ENCODE assay signal across 12 mouse cellular contexts in genomic region chr5:131113850-131114470, GRCm38 (mm10).
DNase-seq lines count a peak whose midpoint lies in the region; ATAC-seq lines count a peak whose summit lies in the region.
"Had no signal": no experiment of that assay in that cellular context is flagged by ENCODE, and none has a peak within 500 bp of the region (broad histone marks: within the 10 kb centered on the region; RNA-seq: fewer than 3 reads in every experiment).

No protein-coding gene starts in this region.

- no peak for ATAC-seq in megakaryocyte progenitor cell, adult 5-6 weeks (replicated peaks; ENCODE audit: poor library complexity)
- ATAC-seq: midbrain, embryonic 16.5 days had no signal

- DNase-seq in embryo, embryonic 10 days (ENCODE audit: low spot score): peak; percentile 6
- no peak for DNase-seq in embryo, embryonic 9.5 days (ENCODE audit: extremely low spot score)
- DNase-seq in layer of hippocampus, adult 11-12 months (ENCODE audit: low spot score): peak; percentile 45
- no peak for DNase-seq in layer of hippocampus, postnatal 25 days (ENCODE audit: extremely low spot score in 1 of 2, low spot score in 1 of 2)
- peak; percentile 31 to 38 for DNase-seq in layer of hippocampus, postnatal 36 days
- DNase-seq in right cerebral cortex, postnatal 25 days: peak; percentile 27
- no peak for DNase-seq in urinary bladder, postnatal 36 days (ENCODE audit: low spot score in 2 of 2)
- DNase-seq: adrenal gland, postnatal 36 days; cerebellum, adult 11-12 months; lung, postnatal 36 days had no signal

Comparison
In these comparisons a context has a peak if more than half of its experiments do, and no peak if none do; other contexts are left out.
1. DNase-seq: peak in embryo, embryonic 10 days (single experiment), layer of hippocampus, adult 11-12 months (single experiment), layer of hippocampus, postnatal 36 days (2 of 2) and right cerebral cortex, postnatal 25 days (single experiment); none in embryo, embryonic 9.5 days (single experiment), layer of hippocampus, postnatal 25 days (0 of 2) and urinary bladder, postnatal 36 days (0 of 2).